Mouse (Mus musculus) megakaryocyte-erythroid progenitor cell, adult 5-6 weeks (primary cell): ENCODE results near the gene Cacna1a. TPM values are rescaled to one million over a fixed set of nuclear protein-coding genes. Genes with fewer than 3 reads are reported as not detected.
"Not testable (repeated sequence)": the region's sequence is repeated elsewhere in the genome, so short reads cannot be mapped to it uniquely, and the experiment has no call there.

Experiments
- ATAC-seq: replicated peaks from 2 replicates; pipeline ENCODE4 v1.8.0; 2016; ENCODE audit warnings: mild to moderate bottlenecking, inconsistent platforms; ENCODE audit not compliant: severe bottlenecking, poor library complexity, low FRiP score, low TSS enrichment
- total RNA-seq, 2 experiments: library from RNA; stranded (forward) in 1 of 2; stranded (reverse) in 1 of 2; fragments of 200-1000, 215-1000 nt in 1 of 2; fragments of >200 nt in 1 of 2; fragmentation: Nextera tagmentation in 1 of 2; gene quantifications; 2 replicates each; pipeline ENCODE4 v1.2.3; 2014 to 2017

Cacna1a gene
- total RNA-seq, 2 experiments from 2014 or later = 0.19 to 0.42 TPM

- ATAC-seq = peak; percentile 38
Observed at GRCm38 (mm10) chr8:84664566-84665384, 276.5 kb downstream of the Cacna1a start.

- ATAC-seq = peak; percentile 2; the same call in 1 of the 2 replicates
Observed at GRCm38 (mm10) chr8:84665385-84665893, 277.2 kb downstream of the Cacna1a start.

- ATAC-seq = no peak
Observed at GRCm38 (mm10) chr8:84668081-84668480, 279.8 kb downstream of the Cacna1a start.

- ATAC-seq = no peak
Observed at GRCm38 (mm10) chr8:84668731-84669485, 280.7 kb downstream of the Cacna1a start.

- ATAC-seq = not testable (repeated sequence)
Observed at GRCm38 (mm10) chr8:84670295-84671006, 282.2 kb downstream of the Cacna1a start.

GRCm38 (mm10) chr8:84677305-84677704, 289.1 kb downstream of the Cacna1a start:
- ATAC-seq = no peak

GRCm38 (mm10) chr8:84681476-84681875, 293.2 kb downstream of the Cacna1a start:
- ATAC-seq = no peak

GRCm38 (mm10) chr8:84682257-84682656, 294.0 kb downstream of the Cacna1a start:
- ATAC-seq = no peak

GRCm38 (mm10) chr8:84684537-84684936, 296.3 kb downstream of the Cacna1a start:
- ATAC-seq = no peak

- peak; percentile 24; the same call in 1 of the 2 replicates for ATAC-seq
Observed at GRCm38 (mm10) chr8:84686191-84687002, 298.2 kb downstream of the Cacna1a start, which contains the start of gene Trmt1. Trmt1 (plus strand) TSS chr8:84686307.

- ATAC-seq = no peak
Observed at GRCm38 (mm10) chr8:84687003-84687704, 298.9 kb downstream of the Cacna1a start.

- ATAC-seq = peak; percentile 71
Observed at GRCm38 (mm10) chr8:84687705-84688100, 299.5 kb downstream of the Cacna1a start, which contains the start of gene Nacc1. Nacc1 (minus strand) TSS chr8:84687862.

GRCm38 (mm10) chr8:84689091-84689915, 301.1 kb downstream of the Cacna1a start:
- ATAC-seq = peak; percentile 80
